Mouse (Mus musculus) cerebellum, postnatal 4 days (tissue): ENCODE measurements around the gene Ano8.
A peak's percentile ranks its signal among the peaks of the same experiment; 100 is the strongest.

Experiments
- DNase-seq, 2 experiments: peaks; one replicate each; pipeline ENCODE4 v3.0.0; 2022; ENCODE audit warnings: low spot score in 2 of 2, mixed read lengths in 1 of 2

Gene Ano8

DNA sequence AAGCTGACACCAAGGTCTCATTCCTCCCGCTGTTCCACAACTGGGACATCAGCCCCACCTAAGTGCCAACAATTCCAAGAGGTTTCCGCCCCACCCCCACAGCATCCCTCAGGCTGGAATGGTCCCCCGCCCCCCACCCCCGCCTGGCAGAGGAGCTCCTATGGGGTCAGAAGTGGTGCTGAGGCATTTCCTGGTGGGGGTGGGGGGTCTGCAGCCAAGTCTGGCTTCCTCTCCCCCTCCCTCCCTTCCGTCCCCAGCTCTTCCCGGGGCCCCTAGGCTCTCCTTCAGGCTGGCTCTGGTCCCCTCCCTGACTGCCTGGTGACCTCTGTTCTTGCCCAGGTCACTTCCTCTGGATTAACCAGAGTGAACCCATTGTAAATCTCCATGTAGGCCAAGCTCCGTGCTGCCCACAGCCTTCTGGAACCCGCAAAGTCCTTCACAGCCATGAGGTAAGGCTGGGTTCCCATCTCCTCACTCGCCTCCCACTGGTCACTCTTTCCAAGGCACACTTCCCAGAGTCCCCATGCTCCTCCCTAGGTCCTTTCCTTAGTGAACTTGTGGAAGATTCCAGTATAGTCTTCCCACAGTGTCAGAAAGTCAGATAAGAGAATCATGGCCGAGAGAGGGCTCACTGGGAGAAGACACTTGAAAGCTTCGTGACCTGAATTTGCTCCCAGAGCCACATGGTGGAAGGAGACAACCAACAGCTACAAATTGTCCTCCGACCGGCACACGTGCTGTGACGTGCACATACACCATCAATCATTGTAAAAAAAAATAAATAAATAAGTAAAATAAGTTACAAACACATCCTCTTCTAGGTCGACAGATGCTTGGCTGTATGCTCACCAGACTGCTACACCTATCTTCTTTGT lies 13.3 kb upstream of the Ano8 start:
- DNase-seq: no peak

DNA sequence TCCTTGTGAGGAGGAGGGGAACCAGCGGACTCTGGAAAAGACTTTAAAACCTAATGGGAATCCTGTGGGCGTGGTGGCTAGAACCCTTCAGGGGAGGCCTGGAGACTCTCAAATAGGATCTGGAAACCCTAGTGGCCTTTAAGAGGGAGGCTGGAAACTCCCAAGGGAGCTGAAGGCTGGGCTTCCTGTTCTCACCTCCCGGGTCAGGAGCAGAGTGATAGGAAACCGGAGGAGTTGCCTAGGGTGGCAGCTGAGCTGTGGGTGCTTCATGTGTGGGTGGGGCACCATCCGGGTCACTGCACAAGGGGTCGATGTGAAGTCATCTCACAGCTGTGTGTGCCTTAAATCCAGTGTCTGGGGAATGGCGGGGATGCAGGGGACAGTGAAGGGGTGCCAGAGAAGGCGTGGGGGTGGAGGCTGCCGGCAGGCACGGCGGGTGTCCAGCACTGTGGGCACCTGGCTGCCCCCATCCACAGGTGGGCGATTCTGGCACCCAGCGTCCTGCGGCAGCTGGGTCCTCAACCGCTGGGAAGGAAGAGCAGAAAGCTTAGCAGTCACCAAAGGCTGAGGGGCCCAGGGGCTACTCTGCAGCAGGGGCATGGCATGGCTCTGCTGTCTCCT lies 12.2 kb upstream of the Ano8 start:
- DNase-seq: no peak

DNA sequence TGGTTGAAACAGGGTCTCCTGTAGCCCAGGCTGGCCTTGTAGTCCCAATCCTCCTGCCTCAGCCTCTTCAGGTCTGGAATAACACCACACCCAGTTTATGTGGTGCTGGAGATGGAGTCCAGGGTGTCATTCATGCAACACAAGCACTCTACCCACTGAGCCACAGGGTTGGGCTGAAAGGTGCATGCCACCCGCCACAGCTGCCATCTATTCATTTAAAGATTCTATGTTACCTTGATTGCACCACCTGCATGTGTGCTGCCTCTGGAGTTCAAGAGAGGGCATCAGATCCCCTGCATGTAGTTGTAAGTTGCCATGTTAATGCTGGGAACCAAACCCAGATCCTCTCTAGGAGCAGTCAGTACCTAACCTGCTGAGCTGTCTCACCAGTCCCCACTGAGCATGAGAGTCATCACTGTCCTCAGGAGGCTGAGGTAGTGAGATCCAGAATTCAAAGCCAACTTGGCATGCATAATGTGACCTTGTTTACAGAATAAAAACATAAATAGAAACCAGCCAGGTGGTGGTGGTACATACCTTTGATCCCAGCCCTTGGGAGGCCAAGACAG lies 11.4 kb upstream of the Ano8 start:
- no peak for DNase-seq

DNA sequence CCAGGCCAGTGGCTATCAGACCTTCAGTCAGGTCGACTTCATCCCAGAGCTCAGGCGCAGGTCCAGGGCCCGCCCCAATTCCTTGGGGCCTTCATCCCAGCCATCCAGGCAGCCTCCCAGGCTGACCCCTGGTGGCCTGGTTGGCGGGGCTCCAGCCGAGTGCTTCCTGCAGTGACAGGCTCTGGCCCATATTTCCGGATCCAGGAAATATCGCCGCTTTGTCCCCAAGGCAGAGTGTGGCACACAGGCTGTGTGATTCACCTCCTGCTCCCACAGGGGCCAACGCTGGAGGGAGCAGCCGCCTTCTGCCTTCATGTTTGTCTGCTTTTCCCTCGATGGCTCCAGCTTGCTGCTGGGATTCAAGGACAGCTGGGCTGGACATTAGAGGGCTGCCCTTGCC lies 10.7 kb upstream of the Ano8 start:
- DNase-seq: peak; percentile 53 to 60

DNA sequence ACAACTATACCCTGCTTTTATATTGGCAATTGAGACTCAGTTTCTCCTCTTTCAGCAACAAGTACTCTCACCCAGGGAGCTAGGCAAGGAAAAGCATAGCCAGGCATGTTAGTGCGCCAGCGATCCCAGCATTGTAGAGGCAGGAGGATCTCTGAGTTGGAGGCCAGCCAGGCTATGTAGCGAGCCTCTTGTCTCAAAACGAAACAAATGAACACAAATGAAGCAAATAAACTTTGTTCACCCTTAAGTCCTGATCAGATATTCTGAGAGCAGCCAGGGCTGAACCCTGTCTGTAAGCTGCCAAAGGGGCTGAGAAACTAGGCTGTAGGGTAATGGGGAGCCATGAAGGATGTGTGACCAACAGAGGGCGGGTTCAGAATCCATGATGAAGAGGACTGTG lies 10.0 kb upstream of the Ano8 start:
- no peak for DNase-seq

DNA sequence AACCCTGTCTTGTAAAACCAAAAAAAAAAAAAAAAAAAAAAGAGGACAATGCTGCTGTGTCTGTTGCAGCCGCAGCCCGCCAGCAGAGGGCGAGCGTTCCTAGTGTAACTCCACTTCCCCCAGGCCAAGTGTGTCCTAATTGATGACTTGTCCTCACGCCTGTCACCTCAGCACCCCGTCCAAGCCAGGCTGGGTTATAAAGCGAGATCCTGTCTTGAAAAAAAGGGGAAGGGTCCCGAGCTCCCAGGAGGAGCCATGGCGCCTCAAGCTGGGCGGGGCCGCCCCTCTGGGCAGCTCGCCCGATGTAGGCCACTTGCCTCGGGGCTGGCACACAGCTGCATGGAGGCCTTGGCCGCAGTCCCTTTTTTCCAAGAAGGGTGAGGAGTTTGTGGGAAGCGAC lies 9.3 kb upstream of the Ano8 start:
- peak; percentile 66 to 79 for DNase-seq

DNA sequence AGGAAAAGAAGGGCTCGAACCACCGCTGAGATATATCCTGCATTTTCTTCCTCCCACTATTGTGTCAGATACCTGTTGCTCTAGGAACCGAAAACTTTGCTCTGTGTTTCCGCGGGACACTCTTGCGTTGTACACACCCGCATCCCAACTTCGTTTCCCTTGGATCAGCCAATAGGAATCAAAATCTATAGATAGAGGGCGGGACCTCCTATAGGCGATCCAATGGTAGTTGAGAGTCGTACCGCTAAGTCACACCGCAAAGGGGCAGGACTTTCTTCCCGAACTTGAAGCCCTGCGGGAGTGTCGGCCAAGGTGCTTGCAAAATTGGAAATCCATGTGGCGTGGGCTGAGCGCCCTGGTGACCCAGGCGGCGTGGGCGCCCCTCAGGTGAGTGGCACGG lies 2.7 kb upstream of the Ano8 start:
- DNase-seq: peak; percentile 62 to 84

DNA sequence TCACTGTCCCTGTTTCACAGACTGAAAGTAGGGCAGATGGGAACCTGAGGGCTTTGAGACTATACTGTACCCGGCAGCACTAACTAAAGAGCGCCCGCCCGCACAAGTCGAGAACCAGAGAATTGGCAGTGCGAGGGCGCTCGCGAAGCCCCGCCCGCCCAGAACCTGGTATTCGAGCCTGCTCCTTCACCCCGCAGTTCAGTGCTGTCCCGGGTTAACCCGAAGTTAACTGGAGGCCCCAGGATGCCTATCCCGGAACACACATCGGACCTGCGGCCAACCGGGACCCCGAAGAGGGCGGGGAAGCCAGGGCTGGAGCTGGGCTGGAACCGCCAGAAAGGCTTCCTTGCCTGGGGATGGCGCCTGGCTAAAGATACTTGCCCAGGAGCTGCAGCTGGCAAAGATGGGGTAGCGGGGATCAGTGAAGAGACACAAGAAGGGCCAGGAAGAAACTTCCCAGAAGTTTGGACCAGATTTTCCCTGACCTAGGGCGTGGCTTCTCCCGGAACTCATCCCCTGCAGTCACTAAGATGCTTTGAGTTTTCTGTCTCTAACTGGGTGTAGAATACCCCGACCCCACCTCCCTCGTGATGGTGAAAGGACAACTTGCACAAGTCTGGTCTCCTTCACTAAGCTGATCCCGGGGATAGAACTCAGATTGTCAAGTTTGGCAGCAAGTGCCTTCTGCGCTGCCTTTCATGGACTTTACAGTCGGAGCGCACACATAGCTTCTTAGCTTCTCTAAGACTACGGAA lies 2.1 kb upstream of the Ano8 start, which contains the start of gene Gtpbp3:
Gene Gtpbp3, plus strand, starts transcription at position 413 of the 755 bp plus-strand sequence.
- peak; percentile 53 to 65 for DNase-seq

DNA sequence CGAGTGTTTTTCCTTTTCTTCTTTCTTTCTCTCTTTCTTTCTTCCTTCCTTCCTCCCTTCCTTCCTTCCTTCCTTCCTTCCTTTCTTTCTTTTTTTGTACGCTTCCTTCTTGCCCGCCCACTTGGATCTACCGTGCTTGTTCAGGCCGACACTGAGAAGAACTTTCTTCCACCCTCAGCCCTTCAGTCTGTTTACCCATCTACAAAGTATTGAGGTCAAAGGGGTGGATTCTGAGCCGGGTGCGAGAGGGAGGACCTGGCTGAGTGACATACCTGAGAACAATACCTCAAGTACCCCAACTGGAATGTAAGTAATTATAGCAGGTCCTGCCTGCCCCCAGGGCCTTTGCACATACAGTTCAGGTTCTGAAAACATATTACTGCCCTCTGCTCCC lies 370 bp upstream of the Ano8 start:
- no peak for DNase-seq

DNA sequence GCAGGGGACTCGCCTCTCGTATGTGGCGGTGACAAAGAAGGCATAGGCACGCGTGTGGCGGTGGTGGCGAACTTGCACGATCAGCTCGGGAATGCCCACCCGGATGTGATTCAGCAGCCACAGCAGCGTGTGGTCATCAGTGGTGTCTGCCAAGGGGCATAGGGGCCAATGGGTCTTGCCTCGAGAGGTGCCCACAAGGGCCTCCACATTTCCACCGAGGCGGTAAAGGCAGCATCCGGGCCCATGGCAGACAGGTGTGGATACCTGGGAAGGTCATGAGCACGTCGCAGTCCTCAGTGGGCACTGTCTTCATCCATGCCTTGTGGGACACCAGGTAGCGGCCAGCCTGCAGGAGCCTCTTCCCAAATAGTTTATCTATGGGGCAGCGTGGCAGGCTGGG lies 1.0 kb downstream of the Ano8 start:
- DNase-seq: no peak

DNA sequence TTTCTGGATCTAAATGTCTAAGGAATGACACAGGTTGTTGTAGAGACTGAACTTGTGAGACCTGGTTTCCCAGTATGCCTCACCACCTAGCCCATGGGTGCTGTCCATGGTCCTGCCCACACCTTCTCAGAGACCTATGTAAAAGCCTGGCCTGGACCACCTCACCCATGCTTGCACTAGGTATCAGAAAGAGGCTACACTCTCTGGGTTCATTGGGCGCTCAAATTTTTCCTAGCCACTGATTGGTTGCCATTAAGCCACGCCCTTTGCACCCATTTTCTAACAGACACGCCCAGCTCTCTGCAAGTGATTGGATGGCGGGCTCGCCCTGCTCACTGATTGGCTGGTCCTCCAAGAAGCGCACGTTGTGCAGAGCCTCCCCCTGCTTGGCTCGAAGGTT lies 1.8 kb downstream of the Ano8 start:
- no peak for DNase-seq

DNA sequence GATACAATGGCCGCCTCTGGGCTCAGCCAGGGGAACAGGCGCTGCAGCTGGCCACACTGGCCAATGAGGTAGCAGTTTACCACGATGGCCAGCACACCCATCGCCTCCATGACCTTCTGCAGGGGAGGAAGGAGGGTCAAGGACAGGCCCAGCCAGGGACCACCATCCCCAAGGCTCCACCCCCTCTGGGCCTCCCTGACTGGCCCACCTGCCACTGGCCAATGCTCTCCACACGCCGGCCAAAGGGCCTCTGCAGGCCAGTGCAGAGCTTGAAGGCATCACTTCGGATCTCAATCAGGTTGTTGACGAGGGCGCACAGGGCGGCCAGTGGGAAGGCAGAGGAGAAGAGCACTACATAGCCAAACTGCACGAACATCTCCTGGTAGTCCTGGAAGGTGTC lies 6.8 kb downstream of the Ano8 start:
- no peak for DNase-seq

DNA sequence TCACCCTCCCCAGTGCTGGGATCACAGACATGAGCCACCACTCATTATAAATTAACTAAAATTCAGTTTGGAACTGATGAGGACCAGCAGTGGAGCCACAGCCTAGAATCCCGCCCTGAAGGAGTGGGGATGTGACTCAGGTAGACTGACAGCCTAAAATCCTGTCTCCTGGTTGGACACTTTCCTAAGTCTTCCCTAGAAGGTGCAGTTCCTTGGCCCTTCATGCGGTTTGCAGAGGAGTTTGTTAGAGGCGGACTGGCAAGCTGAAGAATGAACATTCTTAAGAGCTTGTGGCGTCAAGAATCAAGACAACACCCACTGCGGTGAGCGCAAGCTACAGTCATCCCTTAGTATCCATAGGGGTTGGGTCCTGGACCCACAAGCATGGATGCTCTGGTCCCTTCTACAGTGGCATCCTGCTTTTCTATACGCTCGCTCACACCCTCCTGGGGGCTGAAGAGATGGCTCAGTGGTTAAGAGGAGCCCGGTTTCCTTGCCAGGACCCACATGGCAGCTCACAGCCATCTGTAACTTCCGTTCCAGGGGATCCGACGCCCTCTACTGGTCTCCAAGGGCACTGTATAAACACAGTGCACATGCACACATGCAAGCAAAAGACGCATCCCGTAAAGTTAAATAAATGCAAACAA lies 8.4 kb downstream of the Ano8 start:
- peak in 1 of 2 experiments; percentile 65 for DNase-seq

DNA sequence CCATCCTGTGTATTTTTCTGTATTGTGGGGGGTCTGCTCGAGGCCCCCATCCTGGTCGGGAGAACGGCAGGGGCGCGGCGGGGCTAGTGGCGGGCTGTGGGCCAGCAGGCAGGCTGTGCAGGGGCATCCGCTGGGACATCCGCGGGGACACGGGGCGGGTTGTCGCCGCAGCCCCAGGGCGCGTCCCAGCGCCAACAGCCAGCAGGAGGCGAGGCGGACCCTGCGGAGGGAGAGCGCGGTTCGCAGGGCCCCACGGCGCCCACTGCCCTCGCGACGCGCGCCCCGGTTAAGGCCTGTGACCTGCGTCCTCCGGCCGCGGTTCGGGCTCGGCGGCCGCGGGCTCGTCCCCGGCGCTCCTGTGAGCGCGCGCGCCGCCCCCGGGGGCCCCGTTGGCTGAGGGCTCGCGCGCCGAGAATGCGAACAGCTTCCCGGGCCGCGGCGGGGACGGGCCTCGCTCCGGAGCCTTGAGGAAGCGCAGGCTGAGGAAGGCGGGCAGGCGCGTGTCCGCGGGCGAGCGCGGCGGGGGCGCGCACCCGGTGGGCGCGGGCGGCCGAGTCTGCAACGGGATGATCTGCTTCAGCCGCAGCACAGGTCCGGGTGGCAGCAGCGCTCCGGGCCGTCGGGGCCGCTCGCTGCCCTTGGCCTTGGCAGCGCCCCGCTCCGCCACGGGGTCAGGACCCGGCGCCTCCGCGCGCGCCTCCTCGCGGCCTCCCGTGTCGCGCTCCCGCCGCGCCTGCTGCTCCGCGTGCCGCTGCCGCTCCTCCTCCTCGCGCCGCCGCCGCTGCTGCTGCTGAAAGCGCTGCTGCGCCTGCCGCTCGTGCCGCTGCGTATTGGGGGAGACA lies 9.4 kb downstream of the Ano8 start:
- DNase-seq: peak; percentile 64 to 85

DNA sequence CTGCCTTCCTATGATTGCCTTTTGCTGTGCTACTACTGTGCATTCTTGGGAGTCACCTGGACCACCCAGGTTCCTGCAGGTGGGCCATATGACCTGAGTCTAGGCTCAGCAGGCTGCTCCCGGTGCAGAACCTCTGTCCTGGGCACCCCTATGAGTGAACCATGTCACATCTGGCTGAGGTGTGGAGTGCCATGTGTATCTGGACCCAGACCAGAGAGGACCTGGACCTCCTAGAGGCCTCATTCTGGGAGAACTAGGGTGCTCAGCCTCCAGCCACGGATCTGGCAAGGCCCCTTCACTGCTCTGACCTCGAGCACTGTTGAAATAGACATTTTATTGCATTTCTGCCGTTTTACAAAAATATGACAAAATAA lies 10.1 kb downstream of the Ano8 start:
- no peak for DNase-seq

DNA sequence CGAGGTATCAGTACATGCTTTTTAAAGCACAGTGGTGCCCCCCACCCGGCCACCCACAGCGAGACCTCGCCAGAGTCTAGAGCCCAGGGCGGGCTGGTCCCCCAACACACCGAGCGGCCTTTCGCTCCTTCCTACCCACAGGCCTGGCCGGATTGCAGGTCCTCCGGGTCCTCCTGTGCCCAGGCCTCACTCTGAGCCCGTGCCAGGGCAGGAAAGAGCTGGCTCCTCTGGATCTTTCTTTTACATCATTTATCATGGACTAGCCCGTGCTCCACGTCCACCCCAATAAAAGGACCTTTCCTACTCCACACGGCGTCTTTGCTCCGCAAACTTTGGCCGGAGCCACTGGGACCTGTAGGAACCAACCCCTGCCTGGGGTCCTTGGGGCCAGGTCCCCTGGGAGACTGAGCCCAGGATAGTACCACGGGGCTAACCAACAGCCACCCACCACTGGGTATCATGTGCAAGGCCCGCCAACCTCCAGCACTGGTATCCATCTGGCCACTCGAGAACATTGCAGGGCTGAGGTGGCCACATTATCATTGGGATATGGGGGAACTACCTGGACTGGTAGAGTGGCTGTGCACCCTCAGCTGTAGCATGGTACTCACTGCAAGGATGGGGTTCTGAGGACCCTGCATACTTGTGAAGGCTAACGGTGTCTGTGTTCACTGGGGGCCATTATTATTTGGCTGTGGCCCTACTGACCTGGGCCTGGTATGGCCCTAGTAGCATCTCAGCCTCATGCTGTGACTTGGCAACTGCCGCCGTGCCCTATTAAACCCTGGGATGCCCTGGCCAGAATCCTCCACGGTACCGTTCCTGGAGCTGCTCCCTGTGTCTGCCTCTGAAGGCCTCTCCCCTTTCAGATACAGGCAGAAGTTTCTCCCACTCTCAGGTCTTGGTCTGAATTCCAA lies 10.7 kb downstream of the Ano8 start:
- DNase-seq: no peak

DNA sequence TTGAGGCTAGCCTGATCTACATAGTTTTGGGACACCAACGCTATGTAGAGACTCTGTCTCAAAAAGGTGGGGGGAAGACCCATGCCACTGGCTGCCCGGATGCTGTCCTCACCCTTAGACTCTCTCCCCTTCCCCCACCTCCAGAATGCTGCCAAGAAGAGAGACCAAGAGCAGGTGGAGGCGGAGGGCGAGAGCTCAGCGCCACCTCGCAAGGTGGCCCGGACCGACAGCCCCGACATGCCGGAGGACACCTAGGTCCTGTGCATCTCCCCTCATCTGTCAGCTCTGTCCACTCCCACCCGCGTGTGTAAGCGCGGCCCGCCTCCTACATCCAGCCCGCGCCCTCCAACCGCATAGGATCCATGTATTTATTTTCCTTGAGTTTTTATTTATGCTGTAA lies 11.4 kb downstream of the Ano8 start:
- DNase-seq: no peak

DNA sequence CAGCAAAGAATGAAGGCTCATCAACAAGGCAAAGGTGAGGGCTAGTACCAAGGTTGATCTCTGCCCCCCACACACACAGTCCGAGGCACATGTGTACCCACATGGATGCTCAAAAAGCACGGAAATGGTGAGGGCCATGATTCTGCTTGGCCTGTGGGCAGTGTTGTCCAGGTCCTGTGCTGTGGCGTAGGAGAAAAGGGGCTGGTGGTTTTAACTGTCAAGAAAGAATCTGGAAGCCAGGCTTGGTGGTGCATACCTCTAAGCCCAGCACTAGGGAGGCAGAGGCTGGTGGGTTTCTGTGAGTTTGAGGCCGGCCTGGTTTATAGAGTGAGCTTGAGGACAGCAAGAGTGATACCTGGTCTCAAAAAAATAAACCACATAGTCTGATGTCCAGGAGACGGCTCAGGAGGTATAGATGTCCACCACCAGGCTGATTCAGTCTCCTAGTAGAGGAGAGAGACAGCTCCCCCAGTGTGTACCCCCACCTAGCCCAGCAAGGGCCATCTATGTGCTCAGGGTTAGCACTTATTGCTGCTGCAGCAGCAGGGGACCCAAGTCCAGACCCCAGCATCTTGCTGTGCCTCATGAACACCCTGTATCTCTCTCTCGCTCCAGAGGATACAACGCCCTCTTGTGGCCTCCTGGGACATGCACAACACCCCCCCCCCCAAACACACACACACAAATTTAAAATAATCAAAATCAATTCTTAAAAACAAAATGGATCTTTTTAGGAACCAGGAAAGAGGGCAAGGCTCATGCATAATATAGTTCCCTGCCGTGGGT lies 13.0 kb downstream of the Ano8 start:
- no peak for DNase-seq

DNA sequence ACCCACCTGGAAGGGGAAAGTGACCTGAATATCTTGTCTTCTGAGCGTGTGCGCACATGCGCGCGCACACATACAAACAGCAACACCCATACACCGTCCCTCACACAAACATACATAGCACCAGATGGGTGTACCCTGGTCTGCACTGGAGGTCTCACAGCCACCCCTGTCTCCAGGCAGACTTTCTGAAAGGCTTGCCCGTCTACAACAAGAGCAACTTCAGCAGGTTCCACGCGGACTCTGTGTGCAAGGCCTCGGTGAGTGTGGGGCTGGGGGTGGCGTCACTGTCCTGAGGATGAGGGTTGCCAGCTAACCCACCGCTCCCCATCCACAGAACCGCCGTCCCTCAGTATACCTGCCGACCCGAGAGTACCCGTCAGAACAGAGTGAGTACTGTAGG lies 13.9 kb downstream of the Ano8 start:
- no peak for DNase-seq
